Mouse (Mus musculus): ENCODE data around the gene Dusp14. TPM values are rescaled to one million over a fixed set of nuclear protein-coding genes. Genes with fewer than 3 reads are reported as not detected.
A peak's percentile ranks its signal among the peaks of the same experiment; 100 is the strongest.

The Dusp14 gene
- polyA plus RNA-seq (2012; ENCODE audit: insufficient read depth, insufficient read length, low replicate concordance, missing spikeins) = not detected in 2 replicates

DNA sequence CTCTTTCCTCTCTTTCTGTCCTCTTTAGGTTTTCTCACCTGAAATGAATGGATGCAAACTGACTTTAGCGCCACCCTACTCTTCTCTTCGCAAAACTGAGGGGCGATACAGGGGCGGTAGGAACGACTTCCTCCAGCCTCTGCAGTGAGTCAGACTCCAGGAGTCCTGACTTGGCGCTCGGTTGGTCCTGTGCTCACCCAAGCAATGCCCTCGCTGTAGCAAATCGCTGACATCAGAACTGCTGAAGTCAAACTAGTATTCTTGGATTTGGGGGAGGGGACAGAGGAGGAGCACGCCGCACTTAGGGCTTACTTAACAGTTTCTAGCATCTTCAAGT lies at the start of gene Dusp14:
Gene Dusp14, minus strand, starts transcription at position 228 of the 337 bp plus-strand sequence.
- Histone ChIP-seq H3K4me1 (ENCODE audit: control insufficient read depth, insufficient read depth, low read length) (peaks cover 18% of the 10 kb centered on the region), H3K27ac (ENCODE audit: insufficient read depth, low read depth, low read length) (peak within 1 kb of the TSS; percentile 89), H3K4me3 (ENCODE audit: insufficient read depth, low read depth, low read length) (peak within 1 kb of the TSS; percentile 90)
- TF ChIP-seq POLR2A (IDR thresholded peaks at IDR 0.05; ENCODE audit: insufficient read depth, low read depth, low read length) = no peak
- TF ChIP-seq CTCF (IDR thresholded peaks at IDR 0.05; ENCODE audit: insufficient read depth, low read depth, low read length) = no peak
- WGBS = 14% methylated on average over 11 of the region's 11 CpGs

DNA sequence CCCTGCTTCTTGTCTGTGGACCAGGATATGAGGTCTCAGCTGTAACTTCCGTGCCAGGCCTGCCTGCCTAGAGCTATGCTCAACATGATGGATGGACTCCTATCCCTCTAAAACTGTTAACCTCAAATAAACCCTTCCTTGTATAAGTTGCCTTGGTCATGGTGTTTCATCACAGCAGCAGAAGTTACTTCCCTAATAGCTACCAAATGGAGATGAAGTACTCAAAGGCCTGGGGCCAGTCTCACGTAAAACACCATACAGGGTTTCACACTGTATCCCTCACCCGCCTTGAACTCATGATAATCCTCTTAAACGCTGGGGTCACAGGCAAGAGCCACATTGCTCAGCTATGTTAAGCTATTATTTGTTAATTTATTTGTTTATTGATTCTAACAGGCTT lies 48.4 kb upstream of the Dusp14 start:
- TF ChIP-seq POLR2A (IDR thresholded peaks at IDR 0.05; ENCODE audit: insufficient read depth, low read depth, low read length) (no peak), CTCF (IDR thresholded peaks at IDR 0.05; ENCODE audit: insufficient read depth, low read depth, low read length) (no peak)
- 98% methylated on average over 4 of the region's 4 CpGs for WGBS
- H3K4me3 ChIP-seq (ENCODE audit: insufficient read depth, low read depth, low read length) = no peak overlapping the region
- H3K27ac ChIP-seq (ENCODE audit: insufficient read depth, low read depth, low read length) = no peak overlapping the region
- H3K4me1 ChIP-seq (ENCODE audit: control insufficient read depth, insufficient read depth, low read length) = peaks cover 2% of the 10 kb centered on the region

DNA sequence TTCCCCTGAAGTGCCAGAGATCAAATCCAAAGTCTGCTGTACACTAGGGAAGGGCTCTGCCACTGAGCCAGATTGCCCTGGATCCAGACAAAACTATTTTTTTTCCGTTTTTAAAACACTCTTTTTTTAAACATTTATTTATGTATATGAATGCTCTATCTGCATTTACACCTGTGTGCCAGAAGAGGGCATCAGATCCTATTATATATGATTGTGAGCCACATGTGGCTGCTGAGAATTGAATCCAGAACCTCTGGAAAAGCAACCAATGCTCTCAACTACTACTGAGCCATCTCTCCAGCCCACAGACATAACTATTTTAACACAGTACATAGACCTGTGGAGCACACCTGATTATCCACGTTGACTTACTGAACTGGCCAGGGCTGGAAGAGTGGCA lies 47.2 kb upstream of the Dusp14 start:
- WGBS = 65% methylated on average over 2 of the region's 2 CpGs
- TF ChIP-seq POLR2A (IDR thresholded peaks at IDR 0.05; ENCODE audit: insufficient read depth, low read depth, low read length) (no peak), CTCF (IDR thresholded peaks at IDR 0.05; ENCODE audit: insufficient read depth, low read depth, low read length) (no peak)
- Histone ChIP-seq H3K27ac (ENCODE audit: insufficient read depth, low read depth, low read length) (no peak overlapping the region), H3K4me1 (ENCODE audit: control insufficient read depth, insufficient read depth, low read length) (peaks cover 3% of the 10 kb centered on the region), H3K4me3 (ENCODE audit: insufficient read depth, low read depth, low read length) (no peak overlapping the region)

DNA sequence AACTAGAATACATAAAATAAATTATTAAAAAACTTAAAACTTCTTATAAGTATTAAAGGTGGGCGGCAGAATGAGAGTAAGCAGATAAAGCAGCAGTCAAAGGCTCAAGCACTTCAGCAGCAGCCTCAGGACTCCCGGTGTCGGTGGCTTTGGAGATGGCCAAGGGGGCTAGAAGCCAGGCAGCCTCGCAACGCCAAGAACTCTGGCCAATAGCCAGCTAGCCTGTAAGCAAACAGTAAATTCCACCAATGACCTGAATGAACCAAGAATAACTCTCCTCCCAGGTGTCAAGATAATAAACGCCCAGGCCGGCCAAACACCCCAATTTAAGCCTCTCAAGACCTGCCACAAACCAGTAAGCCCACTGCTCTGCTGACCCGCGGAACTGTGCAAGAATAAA lies 46.6 kb upstream of the Dusp14 start:
- H3K4me3 ChIP-seq (ENCODE audit: insufficient read depth, low read depth, low read length) = no peak overlapping the region
- TF ChIP-seq CTCF (IDR thresholded peaks at IDR 0.05; ENCODE audit: insufficient read depth, low read depth, low read length) (no peak), POLR2A (IDR thresholded peaks at IDR 0.05; ENCODE audit: insufficient read depth, low read depth, low read length) (no peak)
- H3K27ac ChIP-seq (ENCODE audit: insufficient read depth, low read depth, low read length) = no peak overlapping the region
- WGBS = 69% methylated on average over 9 of the region's 9 CpGs
- H3K4me1 ChIP-seq (ENCODE audit: control insufficient read depth, insufficient read depth, low read length) = peaks cover 3% of the 10 kb centered on the region

DNA sequence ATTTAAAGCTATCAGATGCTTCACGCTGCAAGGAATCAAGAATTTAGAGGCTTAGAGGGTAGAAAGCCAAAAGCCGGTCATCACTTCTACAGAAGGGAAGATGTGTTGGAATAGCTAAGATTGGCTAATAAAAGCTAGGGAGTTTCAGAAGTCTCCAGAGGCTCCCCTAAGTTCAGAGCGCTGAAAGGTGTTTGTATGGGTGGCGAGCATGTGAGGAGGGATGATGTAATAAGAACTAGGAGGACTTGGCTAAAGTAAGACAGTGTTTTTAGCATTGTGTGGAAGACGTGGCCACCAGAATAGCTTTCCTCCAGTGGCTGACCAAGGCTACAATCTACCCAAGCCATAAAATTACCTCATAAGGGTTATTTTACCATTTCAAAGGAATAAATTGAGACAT lies 44.6 kb upstream of the Dusp14 start:
- no peak overlapping the region for H3K27ac ChIP-seq (ENCODE audit: insufficient read depth, low read depth, low read length)
- H3K4me3 ChIP-seq (ENCODE audit: insufficient read depth, low read depth, low read length) = no peak overlapping the region
- TF ChIP-seq CTCF (IDR thresholded peaks at IDR 0.05; ENCODE audit: insufficient read depth, low read depth, low read length) (no peak), POLR2A (IDR thresholded peaks at IDR 0.05; ENCODE audit: insufficient read depth, low read depth, low read length) (no peak)
- WGBS = 88% methylated on average over 5 of the region's 5 CpGs
- H3K4me1 ChIP-seq (ENCODE audit: control insufficient read depth, insufficient read depth, low read length) = peaks cover 3% of the 10 kb centered on the region

DNA sequence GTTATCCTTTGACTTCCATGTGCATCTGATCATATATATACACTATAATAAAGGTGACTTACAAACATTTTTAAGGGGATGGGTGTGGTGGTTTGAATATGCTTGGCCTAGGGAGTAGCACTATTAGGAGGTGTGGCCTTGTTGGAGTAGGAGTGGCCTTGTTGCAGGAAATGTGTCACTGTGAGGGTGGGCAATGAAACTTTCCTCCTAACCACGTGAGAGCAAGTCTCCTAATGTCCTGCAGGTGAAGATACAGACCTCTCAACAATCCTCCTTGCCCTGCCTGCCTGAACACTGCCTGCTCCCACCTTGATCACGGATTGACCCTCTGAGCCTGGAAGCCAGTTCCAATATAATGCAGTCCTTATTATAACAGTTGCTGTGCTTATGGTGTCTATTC lies 38.1 kb upstream of the Dusp14 start:
- 85% methylated on average over 2 of the region's 2 CpGs for WGBS
- Histone ChIP-seq H3K4me3 (ENCODE audit: insufficient read depth, low read depth, low read length) (no peak overlapping the region), H3K27ac (ENCODE audit: insufficient read depth, low read depth, low read length) (no peak overlapping the region), H3K4me1 (ENCODE audit: control insufficient read depth, insufficient read depth, low read length) (no peaks in the 10 kb centered on the region)
- TF ChIP-seq CTCF (IDR thresholded peaks at IDR 0.05; ENCODE audit: insufficient read depth, low read depth, low read length) = no peak

DNA sequence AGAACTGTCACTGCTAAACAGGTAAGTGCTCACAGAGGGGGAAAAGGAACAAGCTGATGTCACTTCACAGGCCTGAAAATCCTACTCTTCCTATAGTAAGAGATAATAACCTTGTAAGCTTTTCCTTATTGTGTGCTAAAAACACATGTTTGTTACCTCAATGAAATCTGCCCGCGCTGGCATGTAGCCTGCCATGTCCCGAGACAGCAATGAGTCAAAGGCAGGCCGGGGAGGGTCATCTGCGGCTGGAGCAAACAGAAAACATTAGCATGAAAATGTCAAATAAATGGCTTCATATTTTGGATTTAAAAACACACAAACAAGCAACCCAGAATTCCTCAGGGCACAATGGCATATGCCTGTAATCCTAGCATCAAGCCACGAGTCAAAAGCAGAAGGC lies 35.0 kb upstream of the Dusp14 start:
- Histone ChIP-seq H3K4me1 (ENCODE audit: control insufficient read depth, insufficient read depth, low read length) (no peaks in the 10 kb centered on the region), H3K4me3 (ENCODE audit: insufficient read depth, low read depth, low read length) (no peak overlapping the region), H3K27ac (ENCODE audit: insufficient read depth, low read depth, low read length) (no peak overlapping the region)
- TF ChIP-seq POLR2A (IDR thresholded peaks at IDR 0.05; ENCODE audit: insufficient read depth, low read depth, low read length) = no peak
- TF ChIP-seq CTCF (IDR thresholded peaks at IDR 0.05; ENCODE audit: insufficient read depth, low read depth, low read length) = no peak
- WGBS = 94% methylated on average over 6 of the region's 6 CpGs

DNA sequence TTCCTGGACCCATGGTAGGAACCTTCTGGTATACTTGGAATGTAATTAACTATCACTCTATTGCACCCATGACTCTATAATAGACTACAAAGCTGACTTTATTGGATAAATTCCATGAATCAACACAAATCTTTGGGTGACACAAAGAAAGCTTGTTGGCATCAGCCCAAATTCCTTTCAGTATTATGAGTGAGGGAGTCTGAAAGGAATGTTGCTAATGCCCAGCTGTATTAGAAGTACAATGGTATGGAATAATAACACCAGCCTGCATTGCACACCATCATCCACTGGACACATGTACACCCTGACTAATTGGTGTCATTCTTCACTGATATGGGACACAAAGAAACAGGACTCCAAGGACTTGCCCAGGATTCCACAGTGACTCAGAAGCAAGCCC lies 32.1 kb upstream of the Dusp14 start:
- Histone ChIP-seq H3K27ac (ENCODE audit: insufficient read depth, low read depth, low read length) (no peak overlapping the region), H3K4me1 (ENCODE audit: control insufficient read depth, insufficient read depth, low read length) (peaks cover 9% of the 10 kb centered on the region), H3K4me3 (ENCODE audit: insufficient read depth, low read depth, low read length) (no peak overlapping the region)
- TF ChIP-seq POLR2A (IDR thresholded peaks at IDR 0.05; ENCODE audit: insufficient read depth, low read depth, low read length) (no peak), CTCF (IDR thresholded peaks at IDR 0.05; ENCODE audit: insufficient read depth, low read depth, low read length) (no peak)

DNA sequence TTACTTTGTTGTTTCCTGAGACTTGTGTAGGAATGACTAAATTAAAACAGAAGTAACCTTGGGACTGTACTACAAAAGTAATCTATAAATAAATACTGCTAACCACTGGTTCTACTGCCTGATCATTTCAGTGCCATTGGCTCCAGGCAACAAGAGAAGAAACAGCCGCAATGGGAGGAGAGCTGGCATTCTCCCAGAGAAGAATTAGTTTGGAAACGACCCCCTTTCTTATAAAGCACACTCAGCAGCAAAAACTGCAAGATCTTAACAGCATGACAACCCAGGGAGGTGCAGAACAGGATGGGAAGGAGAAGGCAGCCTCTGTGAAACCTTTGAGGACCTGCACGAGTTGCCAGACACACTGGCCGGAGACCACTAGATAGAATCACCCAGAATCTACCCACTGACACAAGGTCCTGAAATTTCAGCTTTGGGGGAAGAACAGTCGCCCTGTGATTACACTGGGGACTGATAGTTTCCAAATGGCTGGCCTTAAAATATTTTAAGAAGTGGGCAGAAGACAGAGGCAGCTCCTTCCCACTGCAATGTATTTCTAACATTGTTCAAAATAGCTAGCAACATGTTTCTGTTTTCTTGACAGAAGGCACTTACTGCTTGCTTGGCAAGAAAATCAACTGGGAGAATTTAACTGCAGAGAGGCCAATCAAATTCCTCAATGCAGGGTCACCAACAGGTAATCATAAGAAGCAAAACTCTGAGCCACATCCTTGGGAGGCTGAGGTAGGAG lies 28.4 kb upstream of the Dusp14 start:
- H3K4me3 ChIP-seq (ENCODE audit: insufficient read depth, low read depth, low read length) = no peak overlapping the region
- peaks cover 15% of the 10 kb centered on the region for H3K4me1 ChIP-seq (ENCODE audit: control insufficient read depth, insufficient read depth, low read length)
- 20% methylated on average over 5 of the region's 5 CpGs for WGBS
- peak overlapping the region; percentile 78 for H3K27ac ChIP-seq (ENCODE audit: insufficient read depth, low read depth, low read length)
- TF ChIP-seq POLR2A (IDR thresholded peaks at IDR 0.05; ENCODE audit: insufficient read depth, low read depth, low read length) = no peak
- TF ChIP-seq CTCF (IDR thresholded peaks at IDR 0.05; ENCODE audit: insufficient read depth, low read depth, low read length) = no peak

DNA sequence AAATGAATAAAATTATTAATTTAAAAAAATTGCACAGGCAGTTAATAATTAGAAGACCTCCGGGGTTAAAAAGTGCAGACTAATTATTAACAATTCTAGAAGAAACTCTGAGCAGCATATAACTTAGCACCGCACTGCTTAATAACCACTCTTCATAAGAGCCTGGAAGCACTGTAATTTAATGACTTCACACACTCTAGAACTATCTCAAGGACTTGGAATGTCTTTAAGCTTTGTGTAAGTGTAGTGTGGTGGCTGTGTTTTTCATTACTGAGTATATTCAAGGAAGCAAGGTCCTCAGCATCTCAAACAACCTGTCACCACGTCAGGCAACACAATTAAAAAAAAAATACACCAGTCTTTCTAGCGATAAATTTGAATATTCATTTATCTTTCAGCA lies 26.0 kb upstream of the Dusp14 start:
- 27% methylated on average over 4 of the region's 4 CpGs for WGBS
- H3K4me1 ChIP-seq (ENCODE audit: control insufficient read depth, insufficient read depth, low read length) = peaks cover 15% of the 10 kb centered on the region
- H3K4me3 ChIP-seq (ENCODE audit: insufficient read depth, low read depth, low read length) = no peak overlapping the region
- no peak for TF ChIP-seq POLR2A (IDR thresholded peaks at IDR 0.05; ENCODE audit: insufficient read depth, low read depth, low read length)
- no peak for TF ChIP-seq CTCF (IDR thresholded peaks at IDR 0.05; ENCODE audit: insufficient read depth, low read depth, low read length)
- no peak overlapping the region for H3K27ac ChIP-seq (ENCODE audit: insufficient read depth, low read depth, low read length)
